Mouse (Mus musculus): ENCODE measurements around the gene Gm21958.
A peak's percentile ranks its signal among the peaks of the same experiment; 100 is the strongest.

The Gm21958 gene

GRCm38 (mm10) chr3:54714253-54714652 lies at the start of gene Gm21958:
Gene Gm21958, minus strand, starts transcription at chr3:54714353.
- no peak for DNase-seq

- no peak for DNase-seq
Observed at GRCm38 (mm10) chr3:54761258-54761657, 47.1 kb upstream of the Gm21958 start.

- DNase-seq: no peak
Observed at GRCm38 (mm10) chr3:54760321-54761115, 46.4 kb upstream of the Gm21958 start.

DNA sequence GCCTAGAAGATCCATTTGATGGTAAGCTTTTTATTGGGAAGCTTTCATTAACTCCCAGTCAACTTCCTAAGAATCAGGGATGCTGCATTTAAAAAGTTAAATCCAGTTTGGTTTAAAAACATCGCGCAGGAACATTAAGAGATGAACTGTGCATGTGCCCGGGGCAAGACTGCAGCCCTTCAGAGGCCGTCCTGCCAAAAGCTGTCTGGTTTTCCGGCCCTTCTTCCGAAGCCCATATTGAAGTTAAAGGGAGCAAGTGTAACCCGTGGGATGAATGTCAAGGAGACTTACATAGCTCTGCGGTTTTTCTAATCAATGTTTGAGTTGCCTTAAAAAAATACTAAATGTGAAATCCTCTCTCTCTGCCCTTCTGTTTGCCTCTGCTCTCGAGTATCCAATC lies 45.1 kb upstream of the Gm21958 start:
- DNase-seq: no peak

GRCm38 (mm10) chr3:54757446-54757845 lies 43.3 kb upstream of the Gm21958 start:
- DNase-seq: no peak

GRCm38 (mm10) chr3:54756058-54756457 lies 41.9 kb upstream of the Gm21958 start:
- peak; percentile 48 for DNase-seq

DNA sequence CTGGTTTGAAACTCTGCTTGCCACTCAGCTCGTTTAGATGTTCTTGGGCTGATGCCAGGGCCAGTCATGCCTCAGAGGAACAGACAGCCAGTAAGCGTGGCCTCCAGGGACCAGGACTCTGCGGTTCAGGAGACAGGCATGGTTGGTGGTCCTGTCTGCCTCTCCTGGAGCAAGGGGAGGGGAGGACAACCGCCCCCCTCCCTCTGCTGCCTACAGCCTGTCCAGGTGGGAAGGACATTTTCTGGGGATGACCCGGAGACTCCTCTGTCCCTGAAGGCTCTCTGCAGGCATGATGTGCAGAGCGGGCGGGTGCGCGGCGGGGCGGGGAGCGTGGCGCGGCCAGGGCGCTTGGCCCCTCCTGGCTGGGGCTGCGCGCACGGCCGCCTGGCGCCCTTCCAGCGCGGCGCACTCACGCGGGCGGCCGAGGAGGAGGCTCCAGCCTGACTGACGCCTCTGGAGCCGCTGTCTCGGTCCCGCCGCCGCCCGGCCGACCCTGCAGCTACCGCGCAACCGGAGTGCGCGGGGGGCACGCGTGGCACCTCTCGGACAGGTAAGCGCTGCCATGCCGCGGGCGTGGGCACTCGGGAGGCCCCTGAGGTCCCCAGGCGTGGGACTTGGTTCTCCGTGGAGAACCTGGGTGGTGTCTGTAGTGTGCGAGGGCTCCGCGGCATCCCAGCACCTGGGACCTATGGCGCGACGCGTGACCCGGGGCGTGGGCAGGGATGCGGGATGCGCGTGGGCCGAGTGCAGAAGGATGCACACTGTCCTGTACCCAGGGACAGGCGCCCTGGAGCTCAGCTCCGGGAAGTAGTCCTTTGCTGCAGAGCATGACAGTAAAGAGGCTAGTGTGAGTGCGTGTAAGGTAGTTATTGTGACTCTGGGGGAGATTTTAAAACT lies 41.2 kb upstream of the Gm21958 start, which contains the start of gene Smad9:
Smad9 (plus strand) TSS at position 438 of the 897 bp plus-strand sequence.
- peak; percentile 84 for DNase-seq

DNA sequence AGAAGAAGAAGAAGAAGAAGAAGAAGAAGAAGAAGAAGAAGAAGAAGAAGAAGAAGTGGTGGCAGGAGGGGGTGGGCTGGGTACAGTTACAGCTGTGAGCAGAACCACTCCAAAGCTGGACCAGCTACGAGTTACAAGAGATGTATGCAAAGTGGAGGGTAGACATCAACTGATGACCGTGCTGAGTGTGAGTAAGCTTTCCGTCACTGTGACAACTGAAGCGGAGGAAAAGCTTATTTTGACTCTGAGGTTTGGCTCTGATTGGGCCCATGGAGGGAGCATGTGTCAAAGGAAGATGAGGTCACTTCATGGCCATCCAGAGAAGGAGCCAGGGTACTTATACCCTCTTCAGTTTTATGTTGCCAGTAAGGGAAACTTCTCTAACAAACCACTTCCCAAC lies 39.3 kb upstream of the Gm21958 start:
- no peak for DNase-seq

- no peak for DNase-seq
Observed at GRCm38 (mm10) chr3:54745799-54746198, 31.6 kb upstream of the Gm21958 start.

GRCm38 (mm10) chr3:54741965-54742364 lies 27.8 kb upstream of the Gm21958 start:
- DNase-seq: no peak

DNA sequence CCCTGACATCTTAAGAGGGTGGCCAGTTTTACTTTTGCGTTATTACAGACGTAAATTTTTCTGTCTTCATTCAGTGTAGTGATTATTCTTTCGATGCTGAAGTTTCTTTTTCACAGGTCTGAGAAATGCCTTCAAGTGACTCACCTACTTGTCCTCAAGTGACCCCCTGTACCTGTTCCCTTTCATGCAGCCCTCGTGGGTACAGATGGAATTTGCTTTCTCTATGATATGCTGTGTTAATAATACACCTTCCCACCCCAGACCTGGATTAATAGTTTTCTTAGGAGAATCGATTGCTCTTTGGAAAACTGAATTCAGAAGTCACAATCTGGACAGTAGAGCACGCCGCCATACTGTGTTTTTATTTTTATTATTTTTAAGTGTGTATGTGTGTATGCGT lies 23.2 kb upstream of the Gm21958 start:
- DNase-seq: no peak

DNA sequence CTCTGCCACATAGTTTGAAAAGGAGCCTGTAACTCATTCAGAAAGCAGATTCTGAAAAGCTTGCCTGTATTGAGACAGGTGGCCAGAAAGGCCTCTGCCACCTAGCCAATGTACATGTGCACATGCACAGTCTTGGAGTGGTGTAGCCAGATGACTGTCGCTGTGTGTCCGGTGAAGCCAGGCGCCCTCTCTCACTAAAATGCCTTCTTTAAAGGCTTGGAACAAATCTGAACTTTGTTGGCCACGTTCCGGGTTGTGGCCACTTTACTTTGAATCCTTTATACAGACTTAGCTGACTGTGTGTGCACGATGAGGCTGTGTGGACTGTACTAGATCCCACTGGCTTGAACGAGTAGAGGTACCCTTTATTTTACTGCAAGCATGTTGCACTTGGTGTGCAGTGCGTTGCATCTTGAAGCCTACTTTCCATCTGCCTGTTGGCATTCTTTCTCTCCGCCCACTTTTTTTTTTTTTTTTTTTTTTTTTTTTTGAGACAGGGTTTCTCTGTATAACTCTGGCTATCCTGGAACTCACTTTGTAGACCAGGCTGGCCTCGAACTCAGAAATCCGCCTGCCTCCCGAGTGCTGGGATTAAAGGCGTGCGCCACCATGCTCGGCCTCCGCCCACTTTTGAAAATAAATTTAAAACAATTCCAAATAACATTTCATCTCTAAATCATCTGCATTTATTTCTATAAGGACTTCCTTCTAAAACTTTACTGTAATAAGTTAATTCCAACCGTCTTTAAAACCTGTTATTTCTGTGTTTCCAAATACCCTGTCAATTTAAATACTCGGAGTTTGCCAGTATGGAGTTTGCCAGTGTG lies 22.2 kb upstream of the Gm21958 start:
- peak; percentile 45 for DNase-seq

- DNase-seq: peak; percentile 89
Observed at GRCm38 (mm10) chr3:54735247-54736046, 21.3 kb upstream of the Gm21958 start, which contains the start of the genes Exosc8 and Alg5. Gene Exosc8, minus strand, starts transcription at chr3:54735393. Gene Alg5, plus strand, starts transcription at chr3:54735539.

DNA sequence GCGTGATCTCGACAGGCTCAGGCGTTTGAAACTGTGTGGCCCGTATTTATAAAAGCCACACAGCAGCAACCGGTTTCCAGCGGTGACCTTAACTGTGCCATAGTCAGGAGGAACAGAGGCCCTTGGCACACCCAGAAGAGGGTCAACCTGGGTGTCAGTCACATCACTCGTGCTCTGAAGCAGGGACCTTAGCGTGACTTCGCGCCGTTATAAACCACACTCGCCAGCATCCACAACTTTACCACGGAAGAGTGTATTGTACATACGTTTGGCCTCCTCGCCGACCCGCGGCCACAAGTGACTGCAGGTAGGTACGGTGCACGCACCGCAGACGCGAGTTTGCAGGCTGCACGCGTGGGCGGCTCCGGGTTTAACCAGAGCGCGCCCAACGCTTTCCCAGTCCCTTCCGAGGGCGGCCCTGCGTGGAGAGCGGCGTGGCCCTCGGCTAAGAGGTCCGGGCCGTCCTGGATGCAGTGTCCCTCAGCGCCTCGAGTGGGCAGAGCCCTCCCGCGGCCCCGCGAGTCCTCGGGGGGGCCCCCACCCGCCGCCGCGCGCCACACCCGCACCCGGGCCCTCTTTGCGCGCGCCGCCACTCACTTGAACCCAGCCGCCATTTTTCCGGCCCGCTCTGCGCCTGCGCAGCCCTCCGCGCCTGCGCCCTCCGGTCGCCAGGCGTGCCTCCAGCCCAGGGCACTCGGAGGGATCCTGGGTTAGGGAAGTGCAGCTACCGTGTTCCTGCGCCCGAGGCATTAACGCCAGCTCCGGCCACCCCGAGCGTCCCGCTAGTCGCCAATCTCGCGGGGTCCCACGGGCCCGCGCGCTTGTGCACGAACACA lies 20.5 kb upstream of the Gm21958 start:
- DNase-seq: peak; percentile 91

DNA sequence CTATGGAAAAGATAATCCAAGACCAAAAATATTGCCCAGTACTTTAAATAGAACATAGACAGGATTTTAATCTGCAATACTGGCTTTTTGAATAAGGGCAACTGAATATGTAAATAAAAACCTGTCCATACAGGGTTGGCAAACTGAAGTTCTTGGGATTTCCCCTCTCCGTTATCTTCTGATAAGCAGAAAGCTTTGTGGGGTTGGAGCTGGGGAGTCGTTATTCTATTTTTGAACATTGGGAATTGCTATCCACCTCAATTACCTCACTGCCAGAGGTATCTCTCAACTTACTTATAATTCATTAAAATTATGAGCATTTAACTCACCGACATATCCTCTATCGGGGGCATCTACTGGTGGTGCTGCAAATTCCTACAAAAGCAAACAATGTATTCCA lies 18.2 kb upstream of the Gm21958 start:
- DNase-seq: no peak

DNA sequence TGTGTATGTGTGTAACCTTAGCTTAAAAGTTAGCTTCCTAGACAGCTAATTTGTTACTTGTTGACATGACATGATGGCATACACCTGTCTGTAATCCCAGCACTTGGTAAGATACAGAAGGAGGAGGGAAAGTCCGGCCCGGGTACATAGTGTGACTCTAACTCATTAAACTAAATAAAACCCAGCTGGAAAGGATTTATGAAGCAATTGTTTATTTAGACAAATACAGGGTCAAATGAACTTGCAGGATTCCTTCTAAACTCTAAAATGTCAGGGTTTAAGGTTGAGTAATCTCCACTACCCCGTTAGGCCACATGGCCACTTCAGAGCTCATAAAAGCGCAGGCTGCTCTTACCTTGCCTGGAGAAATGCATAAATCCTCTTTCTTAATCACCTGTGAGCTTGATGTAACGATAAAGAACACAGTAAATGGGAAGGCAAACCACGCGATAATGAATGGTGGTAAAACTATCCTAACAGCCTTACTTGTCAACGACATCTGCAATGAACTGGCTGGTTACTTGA lies 17.5 kb upstream of the Gm21958 start:
- DNase-seq: no peak

DNA sequence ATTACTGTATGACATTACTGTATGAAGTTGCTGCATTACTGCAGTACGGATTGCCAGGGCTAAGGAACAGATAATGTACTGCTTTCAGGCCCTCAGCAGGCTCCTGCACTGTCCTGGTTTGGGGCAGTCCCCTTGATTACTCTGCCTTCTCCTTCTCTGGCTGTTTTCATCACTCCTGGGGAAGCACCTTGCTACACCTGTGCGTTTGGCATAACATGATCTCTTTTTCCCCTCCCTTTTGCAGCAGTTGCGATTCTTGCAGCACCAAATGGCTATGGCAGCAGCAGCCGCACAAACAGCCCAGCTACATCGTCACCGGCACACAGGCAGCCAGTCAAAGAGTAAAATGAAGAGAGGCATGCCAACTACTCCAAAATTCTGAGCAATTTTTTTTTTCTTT lies 13.9 kb upstream of the Gm21958 start:
- no peak for DNase-seq

- no peak for DNase-seq
Observed at GRCm38 (mm10) chr3:54727588-54727987, 13.4 kb upstream of the Gm21958 start.

- no peak for DNase-seq
Observed at GRCm38 (mm10) chr3:54725344-54725743, 11.2 kb upstream of the Gm21958 start.

- DNase-seq: no peak
Observed at GRCm38 (mm10) chr3:54723741-54724500, 9.8 kb upstream of the Gm21958 start.

Data from cerebellum, adult 11-12 months (tissue).